Mouse (Mus musculus): ENCODE data around the gene Srsf9. TPM values are rescaled to one million over a fixed set of nuclear protein-coding genes. Genes with fewer than 3 reads are reported as not detected.

The Srsf9 gene
- polyA plus RNA-seq, 1 experiment from 2014 or later = 129 TPM

DNA sequence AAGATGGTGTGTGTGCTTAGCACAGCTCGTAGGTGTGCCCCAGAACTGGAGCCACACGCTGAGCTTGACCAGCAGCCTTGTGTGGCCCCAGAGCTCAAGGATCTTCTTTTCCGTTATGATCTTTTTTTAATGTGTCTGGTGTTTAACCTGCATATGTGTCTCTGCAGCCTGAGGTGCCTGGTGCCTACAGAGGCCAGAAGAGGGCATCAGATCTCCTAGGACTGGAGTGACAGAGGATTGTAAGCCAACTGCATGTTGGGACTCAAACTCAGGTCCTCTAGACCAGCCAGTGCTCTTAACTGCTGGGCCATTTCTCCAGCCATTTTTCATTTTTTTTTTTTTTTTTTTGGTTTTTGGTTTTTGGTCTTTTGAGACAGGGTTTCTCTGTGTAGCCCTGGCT is 42.2 kb upstream of the Srsf9 start:
- Histone ChIP-seq H3K27ac (replicated peaks) (no peak overlapping the region), H3K4me2 (replicated peaks; ENCODE audit: low read depth) (no peak overlapping the region), H3K4me1 (replicated peaks; ENCODE audit: control insufficient read depth, insufficient read depth) (peaks cover 3% of the 10 kb centered on the region; the same call in 1 of the 2 replicates), H3K27me3 (ENCODE audit: control insufficient read depth, insufficient read depth, low read length) (no peaks in the 10 kb centered on the region), H3K9me3 (ENCODE audit: control insufficient read depth, low read length) (no peaks in the 10 kb centered on the region), H3K36me3 (ENCODE audit: control insufficient read depth, insufficient read depth, low read length) (peaks cover 3% of the 10 kb centered on the region; the same call in 1 of the 2 replicates), H3K4me3 (ENCODE audit: low read depth, low read length) (no peak overlapping the region), H3K9ac (ENCODE audit: low read length) (no peak overlapping the region)
- ATAC-seq (ENCODE audit: low FRiP score, low TSS enrichment) = no peak
- DNase-seq (ENCODE audit: low spot score) = no peak
- WGBS = 81% methylated on average over 3 of the region's 3 CpGs
- TF ChIP-seq CTCF (IDR thresholded peaks at IDR 0.05; ENCODE audit: low read depth) (peak; percentile 64), EP300 (optimal IDR thresholded peaks at IDR 0.05) (no peak)

DNA sequence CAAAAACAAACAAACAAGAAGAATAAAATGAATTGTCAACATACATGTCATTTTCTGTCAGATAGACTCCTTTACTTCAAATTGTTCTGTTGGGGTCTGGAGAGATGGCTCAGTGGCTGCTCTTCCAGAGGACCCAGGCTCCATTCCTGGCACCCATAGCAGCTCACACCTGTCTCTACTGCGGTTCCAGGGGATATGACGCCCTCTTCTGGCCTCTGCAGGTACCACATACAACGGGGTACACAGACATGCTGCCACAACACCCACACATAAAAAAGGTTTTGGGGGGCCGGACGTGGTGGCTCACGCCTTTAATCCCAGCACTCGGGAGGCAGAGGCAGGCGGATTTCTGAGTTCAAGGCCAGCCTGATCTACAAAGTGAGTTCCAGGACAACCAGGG is 32.8 kb upstream of the Srsf9 start:
- H3K4me2 ChIP-seq (replicated peaks; ENCODE audit: low read depth) = no peak overlapping the region
- WGBS = 92% methylated on average over 8 of the region's 8 CpGs
- peak; percentile 49 for TF ChIP-seq CTCF (IDR thresholded peaks at IDR 0.05; ENCODE audit: low read depth)
- no peak for TF ChIP-seq EP300 (optimal IDR thresholded peaks at IDR 0.05)
- no peak overlapping the region for H3K27ac ChIP-seq (replicated peaks)
- peaks cover 2% of the 10 kb centered on the region; the same call in 1 of the 2 replicates for H3K4me1 ChIP-seq (replicated peaks; ENCODE audit: control insufficient read depth, insufficient read depth)
- ATAC-seq (ENCODE audit: low FRiP score, low TSS enrichment) (no peak), DNase-seq (ENCODE audit: low spot score) (no peak)
- no peaks in the 10 kb centered on the region for H3K27me3 ChIP-seq (ENCODE audit: control insufficient read depth, insufficient read depth, low read length)
- no peak overlapping the region for H3K9ac ChIP-seq (ENCODE audit: low read length)
- peaks cover 13% of the 10 kb centered on the region for H3K36me3 ChIP-seq (ENCODE audit: control insufficient read depth, insufficient read depth, low read length)
- no peak overlapping the region for H3K4me3 ChIP-seq (ENCODE audit: low read depth, low read length)
- no peaks in the 10 kb centered on the region for H3K9me3 ChIP-seq (ENCODE audit: control insufficient read depth, low read length)

DNA sequence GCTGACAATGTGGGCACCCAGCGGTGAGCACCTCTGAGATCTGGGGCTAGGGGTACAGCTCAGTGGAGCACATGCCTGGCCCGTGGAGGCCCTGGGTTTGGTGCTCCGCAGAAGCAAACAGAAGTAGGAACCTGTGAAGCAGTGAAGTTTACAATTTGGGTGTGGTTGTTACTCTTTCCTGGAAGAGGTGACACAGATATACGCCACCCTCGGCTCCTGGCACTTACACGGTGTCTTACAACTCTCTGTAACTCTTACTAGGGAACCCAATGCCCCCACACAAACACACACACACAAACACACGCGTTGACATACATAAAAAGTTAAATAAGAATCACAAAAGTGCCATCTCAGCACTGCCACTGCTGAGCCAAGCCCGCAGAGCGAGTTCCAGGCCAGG is 30.6 kb upstream of the Srsf9 start:
- H3K4me2 ChIP-seq (replicated peaks; ENCODE audit: low read depth) = no peak overlapping the region
- no peak overlapping the region for H3K9ac ChIP-seq (ENCODE audit: low read length)
- peaks cover 10% of the 10 kb centered on the region for H3K36me3 ChIP-seq (ENCODE audit: control insufficient read depth, insufficient read depth, low read length)
- no peak for TF ChIP-seq CTCF (IDR thresholded peaks at IDR 0.05; ENCODE audit: low read depth)
- no peak for TF ChIP-seq EP300 (optimal IDR thresholded peaks at IDR 0.05)
- H3K27ac ChIP-seq (replicated peaks) = peak overlapping the region; percentile 79
- peaks cover 2% of the 10 kb centered on the region; the same call in 1 of the 2 replicates for H3K4me1 ChIP-seq (replicated peaks; ENCODE audit: control insufficient read depth, insufficient read depth)
- 44% methylated on average over 10 of the region's 10 CpGs for WGBS
- peak; percentile 45 for ATAC-seq (ENCODE audit: low FRiP score, low TSS enrichment)
- no peak overlapping the region for H3K4me3 ChIP-seq (ENCODE audit: low read depth, low read length)
- no peaks in the 10 kb centered on the region for H3K27me3 ChIP-seq (ENCODE audit: control insufficient read depth, insufficient read depth, low read length)
- DNase-seq (ENCODE audit: low spot score) = peak; percentile 66
- H3K9me3 ChIP-seq (ENCODE audit: control insufficient read depth, low read length) = no peaks in the 10 kb centered on the region

DNA sequence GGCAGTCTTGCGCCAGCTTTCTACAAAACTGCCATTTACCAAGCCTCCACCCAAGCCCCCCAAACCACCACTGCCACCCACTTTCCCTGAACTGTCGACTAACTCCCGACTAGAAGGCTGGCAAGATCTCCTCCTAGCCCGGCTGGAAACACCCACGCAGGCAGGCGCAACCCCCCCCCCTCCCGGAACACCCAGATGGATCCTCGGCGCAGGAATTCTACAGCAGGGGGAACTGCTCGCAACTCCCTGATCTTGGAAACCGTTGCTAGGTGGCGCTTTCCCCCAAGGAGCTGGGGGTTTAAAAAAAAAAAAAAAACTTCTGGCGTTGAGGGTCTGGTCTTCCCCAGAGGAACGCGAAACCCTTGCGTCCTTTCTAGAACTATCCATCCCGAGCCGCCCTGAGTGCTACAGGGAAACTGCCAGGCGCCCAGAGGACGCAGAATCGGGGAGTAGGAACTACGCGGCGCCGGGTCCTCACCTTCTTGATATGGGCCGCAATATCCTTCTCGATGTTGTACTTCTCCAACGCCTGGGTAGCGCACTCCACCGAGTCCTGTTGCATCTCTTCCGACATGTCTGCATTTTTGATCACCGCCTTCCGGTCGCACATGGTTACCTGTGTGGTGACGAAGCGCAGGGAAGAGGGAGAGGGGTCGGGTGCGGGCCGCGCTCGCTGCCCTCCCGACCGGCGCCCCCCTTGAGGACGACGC is 26.8 kb upstream of the Srsf9 start:
- ATAC-seq (ENCODE audit: low FRiP score, low TSS enrichment) = peak; percentile 13
- Histone ChIP-seq H3K9me3 (ENCODE audit: control insufficient read depth, low read length) (no peaks in the 10 kb centered on the region), H3K27me3 (ENCODE audit: control insufficient read depth, insufficient read depth, low read length) (no peaks in the 10 kb centered on the region), H3K36me3 (ENCODE audit: control insufficient read depth, insufficient read depth, low read length) (peaks cover 10% of the 10 kb centered on the region), H3K27ac (replicated peaks) (peak overlapping the region; percentile 95), H3K4me2 (replicated peaks; ENCODE audit: low read depth) (peak overlapping the region; percentile 63), H3K4me3 (ENCODE audit: low read depth, low read length) (peak overlapping the region; percentile 87), H3K4me1 (replicated peaks; ENCODE audit: control insufficient read depth, insufficient read depth) (peaks cover 4% of the 10 kb centered on the region), H3K9ac (ENCODE audit: low read length) (peak overlapping the region; percentile 82)
- peak; percentile 78 for DNase-seq (ENCODE audit: low spot score)
- TF ChIP-seq CTCF (IDR thresholded peaks at IDR 0.05; ENCODE audit: low read depth) (peak; percentile 69), EP300 (optimal IDR thresholded peaks at IDR 0.05) (peak; percentile 3)
- under 1% methylated on average over 46 of the region's 46 CpGs for WGBS

DNA sequence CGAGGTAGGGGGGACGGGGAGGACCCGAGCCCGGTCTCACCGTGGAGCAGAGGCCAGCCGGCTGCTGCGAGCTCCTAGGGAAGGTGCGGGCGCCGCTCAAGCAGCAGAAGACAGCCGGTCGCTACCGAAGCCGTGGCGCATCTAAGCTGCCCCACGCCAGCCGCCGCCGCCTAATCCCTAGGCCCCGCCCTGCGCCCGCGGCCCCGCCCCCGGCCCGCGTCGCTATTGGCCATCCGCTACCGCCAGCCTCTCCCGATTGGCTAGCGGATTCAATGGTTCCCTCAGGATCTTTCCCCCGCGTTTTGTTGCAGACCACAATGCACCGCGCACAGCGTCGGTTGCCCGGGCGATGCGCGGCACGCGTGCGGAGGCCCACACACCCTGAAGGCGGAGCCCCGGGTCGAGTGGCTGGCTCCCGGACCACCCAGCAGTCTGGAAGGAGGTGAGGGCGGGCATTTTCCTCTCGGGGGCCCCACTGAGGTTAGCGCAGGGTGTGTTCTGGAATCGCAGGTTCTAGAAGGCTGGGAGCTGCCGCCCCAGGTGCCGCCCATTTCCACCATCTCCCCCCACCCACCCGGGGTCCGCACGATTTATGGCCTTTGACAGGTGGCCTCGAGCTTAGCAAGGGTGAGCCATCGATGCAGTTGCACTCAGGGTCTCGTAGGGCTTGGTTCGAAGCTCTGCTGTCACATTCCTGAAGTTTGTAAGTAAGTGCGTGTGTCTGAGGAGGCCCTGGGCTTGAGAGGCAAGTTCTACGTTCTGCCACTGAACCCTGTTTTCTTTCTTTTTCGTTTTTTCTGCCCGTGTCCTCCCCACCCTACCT is 26.0 kb upstream of the Srsf9 start, which contains the start of gene Dynll1:
Gene Dynll1 (minus strand): TSS at position 208 of the 823 bp plus-strand sequence.
- Histone ChIP-seq H3K9ac (ENCODE audit: low read length) (peak within 1 kb of the TSS; percentile 82), H3K4me2 (replicated peaks; ENCODE audit: low read depth) (peak within 1 kb of the TSS; percentile 81), H3K4me1 (replicated peaks; ENCODE audit: control insufficient read depth, insufficient read depth) (peaks cover 4% of the 10 kb centered on the region), H3K27ac (replicated peaks) (peak within 1 kb of the TSS; percentile 95), H3K9me3 (ENCODE audit: control insufficient read depth, low read length) (no peaks in the 10 kb centered on the region), H3K27me3 (ENCODE audit: control insufficient read depth, insufficient read depth, low read length) (no peaks in the 10 kb centered on the region), H3K4me3 (ENCODE audit: low read depth, low read length) (peak within 1 kb of the TSS; percentile 87), H3K36me3 (ENCODE audit: control insufficient read depth, insufficient read depth, low read length) (peaks cover 6% of the 10 kb centered on the region)
- DNase-seq (ENCODE audit: low spot score) (peak; percentile 99), ATAC-seq (ENCODE audit: low FRiP score, low TSS enrichment) (peak; percentile 95)
- TF ChIP-seq EP300 (optimal IDR thresholded peaks at IDR 0.05) (peak; percentile 95), CTCF (IDR thresholded peaks at IDR 0.05; ENCODE audit: low read depth) (peak; percentile 40; the same call in 1 of the 2 replicates)
- WGBS = under 1% methylated on average over 56 of the region's 66 CpGs

All from stomach, postnatal 0 days (tissue).